Mouse (Mus musculus) MEL (cell line): Measurements from ENCODE around the gene Gstm7. TPM values are rescaled to one million over a fixed set of nuclear protein-coding genes. Genes with fewer than 3 reads are reported as not detected.
"Not testable (repeated sequence)": the region's sequence is repeated elsewhere in the genome, so short reads cannot be mapped to it uniquely, and the experiment has no call there.

Experiments used
- DNase-seq: peaks from one replicate; pipeline ENCODE4 v3.0.0; 2011; ENCODE audit warnings: low read depth, low spot score
- H3K27ac ChIP-seq: 2 replicates; pipeline ENCODE4 v1.5.1; 2012; ENCODE audit warnings: low read depth, mild to moderate bottlenecking, control low read depth, low read length, moderate library complexity; ENCODE audit not compliant: control insufficient read depth
- H3K27me3 ChIP-seq, 2 experiments: fragments of 150-350 bp in 1 of 2; sonication (generic) in 1 of 2; 2 replicates each; pipeline ENCODE4 v1.6.1; 2012; ENCODE audit warnings: low read length in 2 of 2, mild to moderate bottlenecking in 2 of 2, improper control_type of control experiment in 1 of 2, moderate library complexity in 1 of 2; ENCODE audit not compliant: insufficient read depth in 2 of 2, control insufficient read depth in 1 of 2
- H3K36me3 ChIP-seq, 2 experiments: 2 replicates each; pipeline ENCODE4 v1.6.1; 2012 to 2014; ENCODE audit warnings: low read length in 2 of 2, improper control_type of control experiment in 1 of 2, inconsistent platforms in 1 of 2, mild to moderate bottlenecking in 1 of 2; ENCODE audit not compliant: insufficient read depth in 2 of 2, control insufficient read depth in 1 of 2
- H3K4me1 ChIP-seq, 2 experiments: fragments of 150-350 bp in 1 of 2; sonication (generic) in 1 of 2; 2 replicates each; pipeline ENCODE4 v1.6.1; 2012; ENCODE audit warnings: low read length in 2 of 2, improper control_type of control experiment in 1 of 2, mild to moderate bottlenecking in 1 of 2; ENCODE audit not compliant: insufficient read depth in 2 of 2, control insufficient read depth in 1 of 2
- H3K4me3 ChIP-seq, 2 experiments: fragments of 150-350 bp in 1 of 2; sonication (generic) in 1 of 2; 2 replicates each; pipeline ENCODE4 v1.5.1; 2012; ENCODE audit warnings: low read depth in 2 of 2, low read length in 2 of 2, mild to moderate bottlenecking in 2 of 2, moderate library complexity in 2 of 2, control low read depth in 1 of 2, improper control_type of control experiment in 1 of 2; ENCODE audit not compliant: control insufficient read depth in 1 of 2, insufficient read depth in 1 of 2
- H3K79me2 ChIP-seq: 2 replicates; pipeline ENCODE4 v1.6.1; 2012; ENCODE audit warnings: mild to moderate bottlenecking, low read length, moderate library complexity; ENCODE audit not compliant: control insufficient read depth, poor library complexity, insufficient read depth
- H3K9ac ChIP-seq: 2 replicates; pipeline ENCODE4 v1.6.1; 2012; ENCODE audit warnings: low read depth, mild to moderate bottlenecking, control low read depth, low read length, moderate library complexity; ENCODE audit not compliant: control insufficient read depth, poor library complexity, severe bottlenecking
- H3K9me3 ChIP-seq: fragments of 150-350 bp; sonication (generic); replicated peaks from 2 replicates; pipeline ENCODE4 v1.6.1; 2012; ENCODE audit warnings: mild to moderate bottlenecking, low read length, improper control_type of control experiment, moderate library complexity; ENCODE audit not compliant: insufficient read depth
- BHLHE40 ChIP-seq: IDR thresholded peaks from 2 replicates; pipeline ENCODE4 v1.6.1; 2012; ENCODE audit warnings: low read depth, mild to moderate bottlenecking, inconsistent platforms, low read length, improper control_type of control experiment, borderline replicate concordance
- CHD1 ChIP-seq: IDR thresholded peaks from 2 replicates; pipeline ENCODE4 v1.6.1; 2012; ENCODE audit warnings: low read depth, mild to moderate bottlenecking, inconsistent platforms, low read length, improper control_type of control experiment
- ELF1 ChIP-seq: IDR thresholded peaks from 2 replicates; pipeline ENCODE4 v1.6.1; 2014; ENCODE audit warnings: low read depth, mild to moderate bottlenecking, inconsistent platforms, low read length, improper control_type of control experiment, moderate library complexity
- ETS1 ChIP-seq: IDR thresholded peaks from 2 replicates; pipeline ENCODE4 v1.6.1; 2012; ENCODE audit warnings: low read depth, mild to moderate bottlenecking, inconsistent platforms, low read length, improper control_type of control experiment, moderate library complexity
- HCFC1 ChIP-seq: IDR thresholded peaks from 2 replicates; pipeline ENCODE4 v1.6.1; 2012; ENCODE audit warnings: low read depth, mild to moderate bottlenecking, inconsistent platforms, low read length, improper control_type of control experiment, moderate library complexity
- MYB ChIP-seq: IDR thresholded peaks from 2 replicates; pipeline ENCODE4 v1.6.1; 2011; ENCODE audit warnings: mild to moderate bottlenecking, low read depth, low read length, improper control_type of control experiment
- NELFE ChIP-seq: IDR thresholded peaks from 2 replicates; pipeline ENCODE4 v1.6.1; 2011; ENCODE audit warnings: low read depth, low read length, improper control_type of control experiment
- POLR2A ChIP-seq, 2 experiments: IDR thresholded peaks; 2 replicates each; pipeline ENCODE4 v1.6.1; 2011 to 2012; ENCODE audit warnings: low read length in 2 of 2, mild to moderate bottlenecking in 2 of 2, control low read depth in 1 of 2, improper control_type of control experiment in 1 of 2, low read depth in 1 of 2, moderate library complexity in 1 of 2; ENCODE audit not compliant: control insufficient read depth in 1 of 2, insufficient read depth in 1 of 2, poor library complexity in 1 of 2
- SIN3A ChIP-seq: IDR thresholded peaks from 2 replicates; pipeline ENCODE4 v1.6.1; 2012; ENCODE audit warnings: low read length, improper control_type of control experiment, inconsistent platforms
- ZMIZ1 ChIP-seq: IDR thresholded peaks from 2 replicates; pipeline ENCODE4 v1.6.1; 2012; ENCODE audit warnings: low read depth, mild to moderate bottlenecking, inconsistent platforms, low read length, improper control_type of control experiment, moderate library complexity
- ZNF384 ChIP-seq: IDR thresholded peaks from 2 replicates; pipeline ENCODE4 v1.6.1; 2012; ENCODE audit warnings: low read depth, mild to moderate bottlenecking, inconsistent platforms, low read length, improper control_type of control experiment
- polyA plus RNA-seq, 2 experiments: library from polyadenylated mRNA; stranded (reverse) in 1 of 2; unstranded in 1 of 2; fragments of >175 nt in 1 of 2; fragments of >200 nt in 1 of 2; gene quantifications; 2 replicates each; pipeline versions ENCODE4 v1.2.1 to v1.2.4; 2012; ENCODE audit warnings: low replicate concordance in 2 of 2, low read depth in 1 of 2; ENCODE audit not compliant: insufficient read length in 2 of 2, insufficient read depth in 1 of 2, missing spikeins in 1 of 2
- total RNA-seq: library from RNA; depleted of rRNA; stranded (reverse); fragments of 300-350 nt; gene quantifications from 2 replicates; pipeline ENCODE4 v1.2.3, GENCODE M21; 2012

Gstm7 gene
- total and polyA plus RNA-seq, 3 experiments = 0.24 TPM; not detected in 2

DNA sequence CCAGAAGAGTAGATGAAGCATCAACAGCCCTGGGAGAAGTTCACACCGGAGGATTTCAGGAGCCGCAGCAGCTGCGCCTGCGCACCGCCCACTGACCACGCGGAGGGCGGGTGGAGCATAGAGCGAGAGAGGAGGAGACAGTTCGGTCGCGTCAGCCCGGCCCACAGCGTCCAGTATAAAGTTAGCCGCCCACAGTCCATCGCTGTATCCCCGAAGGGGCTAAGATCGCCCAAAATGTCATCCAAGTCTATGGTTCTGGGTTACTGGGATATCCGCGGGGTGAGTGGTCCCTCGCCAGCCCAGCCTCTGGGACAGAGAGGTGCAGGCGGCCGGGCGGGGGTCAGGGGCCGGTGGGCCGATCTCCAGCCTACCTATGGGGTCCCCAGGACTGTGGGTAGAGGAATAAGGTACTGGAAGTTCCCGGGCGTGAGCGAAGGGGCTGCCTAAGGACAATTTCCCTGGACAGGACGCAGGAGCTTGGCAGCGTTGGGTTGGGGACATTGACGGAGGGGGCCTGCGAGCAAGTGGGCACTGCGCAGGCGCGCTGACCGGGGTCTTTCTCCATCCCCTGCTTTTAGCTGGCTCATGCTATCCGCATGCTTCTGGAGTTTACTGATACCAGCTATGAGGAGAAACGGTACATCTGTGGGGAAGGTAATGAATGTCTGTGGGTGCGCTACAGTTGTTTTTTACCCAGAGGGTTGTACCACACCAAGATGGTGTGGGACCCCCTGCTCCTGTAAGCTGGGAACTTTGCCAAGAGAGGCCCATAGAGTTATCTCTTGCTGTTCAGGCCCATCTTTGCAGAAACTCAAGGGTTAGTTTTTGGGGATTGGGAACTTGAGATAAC, 35.7 kb downstream of the Gstm7 start, which contains the start of gene Gstm5 (continued):
- TF ChIP-seq HCFC1 = peak; percentile 44; the same call in 1 of the 2 replicates
- TF ChIP-seq ETS1 = peak; percentile 89
- peak; percentile 87 for TF ChIP-seq NELFE
- peak; percentile 95 for TF ChIP-seq ZMIZ1
- peak; percentile 68 for TF ChIP-seq MYB
- TF ChIP-seq SIN3A = peak; percentile 78; the same call in 1 of the 2 replicates
- peak; percentile 49; the same call in 1 of the 2 replicates for TF ChIP-seq BHLHE40
- TF ChIP-seq POLR2A (IDR thresholded peaks at IDR 0.05; ENCODE audit: control insufficient read depth in 1 of 2, insufficient read depth in 1 of 2, low read depth in 1 of 2, low read length in 2 of 2, poor library complexity in 1 of 2) = peak; percentile 72 to 91; a peak in 3 of 4 replicates
- 0 out of 2 replicates have a peak, but pooled peaks have one; percentile 24 for TF ChIP-seq ELF1
- no peak for TF ChIP-seq CHD1

GRCm38 (mm10) chr3:107895194-107895719, 36.4 kb downstream of the Gstm7 start:
- Histone ChIP-seq H3K9ac (peak overlapping the region; percentile 59), H3K27me3 (no peaks in the 10 kb centered on the region), H3K36me3 (peaks cover 0 to 7% of the 10 kb centered on the region in 2 experiments; a peak in 2 of 4 replicates), H3K9me3 (no peaks in the 10 kb centered on the region), H3K4me1 (peaks cover 5 to 9% of the 10 kb centered on the region in 2 experiments; a peak in 3 of 4 replicates), H3K4me3 (peak overlapping the region; percentile 63 to 76), H3K27ac (peak overlapping the region; percentile 95), H3K79me2 (no peaks in the 10 kb centered on the region)
- TF ChIP-seq ZMIZ1 = no peak
- TF ChIP-seq ZNF384 = peak; percentile 45; the same call in 1 of the 2 replicates
- DNase-seq = peak; percentile 53

DNA sequence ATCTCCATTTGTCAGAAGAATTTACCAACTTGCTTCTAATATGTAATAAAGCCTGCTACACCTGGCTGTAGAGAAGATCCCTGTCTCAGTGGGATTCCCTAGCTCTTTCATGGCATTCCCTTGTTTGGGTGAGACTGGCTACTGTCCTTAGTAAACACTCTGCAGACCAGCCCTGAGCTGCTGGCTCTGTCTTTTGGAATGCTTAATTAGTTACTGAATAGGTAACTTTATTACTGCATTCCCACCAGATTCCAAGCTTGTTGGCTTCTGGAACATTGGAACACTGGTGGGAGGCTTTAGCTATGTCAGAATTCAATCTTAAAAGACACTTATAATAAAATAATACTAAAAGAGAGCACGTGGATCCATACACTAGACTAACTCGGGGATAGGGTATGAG, 42.4 kb downstream of the Gstm7 start:
- H3K4me1 ChIP-seq, H3K27me3 ChIP-seq, DNase-seq, H3K27ac ChIP-seq, H3K79me2 ChIP-seq, H3K9me3 ChIP-seq, H3K36me3 ChIP-seq, H3K9ac ChIP-seq, H3K4me3 ChIP-seq: not testable (repeated sequence)
